Comparison of ENCODE assay signal across 15 mouse cellular contexts in the genomic region with DNA sequence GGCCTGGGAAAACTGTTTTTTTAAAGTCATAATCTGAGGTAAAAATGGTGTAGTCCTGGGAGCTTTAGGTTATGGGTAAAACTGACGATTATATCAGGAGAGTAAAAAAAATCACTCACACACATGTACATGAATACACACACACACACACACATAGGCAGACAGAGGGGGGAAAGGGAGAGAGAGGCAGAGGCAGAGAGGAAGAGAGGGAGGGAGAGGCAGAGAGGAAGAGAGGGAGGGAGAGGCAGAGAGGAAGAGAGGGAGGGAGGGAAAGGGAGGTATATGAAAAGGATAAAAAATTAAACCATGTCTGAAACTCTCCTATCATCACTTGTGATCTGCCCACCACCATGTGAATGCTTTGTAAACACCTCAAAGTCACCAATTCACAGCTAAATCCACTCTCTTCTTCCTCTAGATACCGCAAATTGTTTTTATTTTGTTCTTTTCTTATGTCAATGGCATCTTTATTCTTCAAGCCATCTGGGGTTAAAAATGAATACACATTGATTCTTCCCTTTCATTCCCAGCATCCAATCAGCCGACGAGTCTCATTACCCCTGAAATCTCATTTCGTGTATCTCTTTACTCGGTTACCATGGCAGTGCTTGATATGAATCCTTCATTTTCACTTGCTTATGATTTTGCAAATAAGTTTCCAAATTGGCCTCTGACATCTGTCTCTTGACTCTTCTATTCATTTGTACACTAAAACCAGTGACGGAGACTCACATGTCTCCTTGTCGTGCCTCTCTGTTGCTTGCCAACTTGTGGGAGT.
"Had no signal": no experiment of that assay in that cellular context is flagged by ENCODE, and none has a peak within 500 bp of the region (broad histone marks: within the 10 kb centered on the region; RNA-seq: fewer than 3 reads in every experiment).

No protein-coding gene starts in this region.

- H3K4me1 ChIP-seq: midbrain, embryonic 10.5 days; midbrain, embryonic 12.5 days; neural tube, embryonic 13.5 days; neural tube, embryonic 15.5 days had no signal

- H3K9me3 ChIP-seq: midbrain, embryonic 10.5 days; midbrain, embryonic 12.5 days; neural tube, embryonic 13.5 days; neural tube, embryonic 15.5 days had no signal

- ATAC-seq: midbrain, embryonic 16.5 days had no signal

- H3K9ac ChIP-seq: lung, embryonic 14.5 days; midbrain, embryonic 12.5 days; neural tube, embryonic 13.5 days; neural tube, embryonic 15.5 days had no signal

- H3K27me3 ChIP-seq: midbrain, embryonic 12.5 days; neural tube, embryonic 13.5 days; neural tube, embryonic 15.5 days had no signal

- H3K27ac ChIP-seq: midbrain, embryonic 10.5 days; midbrain, embryonic 12.5 days; neural tube, embryonic 13.5 days; neural tube, embryonic 15.5 days had no signal

- H3K4me3 ChIP-seq: midbrain, embryonic 10.5 days; midbrain, embryonic 12.5 days; myocyte; neural tube, embryonic 13.5 days; neural tube, embryonic 15.5 days had no signal

- DNase-seq: lung, adult 18-20 months; lung, embryonic 14.5 days; lung, postnatal 10 days; lung, postnatal 4 days; midbrain, embryonic 14.5 days; right cerebral cortex, postnatal 14 days; thymus, adult 18-20 months; thymus, postnatal 14 days; thymus, postnatal 36 days had no signal

- H3K36me3 ChIP-seq: midbrain, embryonic 10.5 days; midbrain, embryonic 12.5 days; neural tube, embryonic 13.5 days; neural tube, embryonic 15.5 days had no signal

- H3K4me2 ChIP-seq: lung, embryonic 14.5 days; midbrain, embryonic 12.5 days; neural tube, embryonic 13.5 days; neural tube, embryonic 15.5 days had no signal
